Mouse (Mus musculus) gastrocnemius, postnatal 25 days (tissue): ENCODE measurements around the gene Dedd2. TPM values are rescaled to one million over a fixed set of nuclear protein-coding genes. Genes with fewer than 3 reads are reported as not detected.
A peak's percentile ranks its signal among the peaks of the same experiment; 100 is the strongest.

Source experiments
- DNase-seq: peaks from one replicate; pipeline ENCODE4 v3.0.0; 2022
- total RNA-seq, 2 experiments: library from RNA; stranded (reverse); gene quantifications; 1 replicate in 1 of 2; 2 replicates in 1 of 2; pipeline ENCODE4 v1.2.3; 2021

Dedd2 gene
- total RNA-seq, 2 experiments from 2014 or later = 7.2 to 7.9 TPM

- no peak for DNase-seq
Measured at GRCm38 (mm10) chr7:25218705-25219415, 1.6 kb downstream of the Dedd2 start.

DNA sequence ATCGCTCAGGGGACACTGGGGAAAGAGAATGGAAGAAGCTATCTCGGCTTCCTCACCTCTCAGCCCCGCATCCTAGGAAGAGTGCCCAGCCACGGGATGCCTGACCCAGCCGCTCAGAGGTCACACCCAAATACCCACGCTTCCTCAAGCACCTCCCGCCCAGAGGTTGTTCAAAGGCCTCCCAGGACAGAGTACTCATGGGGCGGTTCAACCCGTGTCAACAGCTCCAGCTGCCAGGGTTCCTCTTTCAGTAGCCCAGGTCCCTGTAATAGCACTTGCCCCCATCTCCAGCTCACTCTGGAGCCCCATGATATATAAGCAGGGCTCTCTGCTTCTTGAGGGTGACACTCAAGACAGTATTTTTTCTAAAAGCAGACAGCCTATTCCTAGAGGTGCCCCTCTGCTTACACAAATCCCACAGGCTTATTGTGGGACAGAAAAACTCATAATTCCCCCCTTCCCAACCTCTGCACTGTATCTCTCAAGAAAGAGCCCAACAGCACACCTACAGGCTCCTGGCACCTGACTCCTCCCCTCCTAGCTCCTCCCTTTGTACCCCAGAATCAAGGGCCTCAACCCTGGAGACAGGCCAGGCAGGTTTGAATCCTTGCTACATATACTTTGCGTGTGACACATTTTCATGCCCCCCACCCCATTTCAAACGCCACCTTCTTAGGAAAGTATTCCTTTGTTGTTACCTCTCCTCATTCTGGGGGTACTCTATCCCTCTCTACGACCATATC is 2.6 kb downstream of the Dedd2 start:
- DNase-seq = no peak

GRCm38 (mm10) chr7:25214172-25214571 is 6.2 kb downstream of the Dedd2 start:
- no peak for DNase-seq

DNA sequence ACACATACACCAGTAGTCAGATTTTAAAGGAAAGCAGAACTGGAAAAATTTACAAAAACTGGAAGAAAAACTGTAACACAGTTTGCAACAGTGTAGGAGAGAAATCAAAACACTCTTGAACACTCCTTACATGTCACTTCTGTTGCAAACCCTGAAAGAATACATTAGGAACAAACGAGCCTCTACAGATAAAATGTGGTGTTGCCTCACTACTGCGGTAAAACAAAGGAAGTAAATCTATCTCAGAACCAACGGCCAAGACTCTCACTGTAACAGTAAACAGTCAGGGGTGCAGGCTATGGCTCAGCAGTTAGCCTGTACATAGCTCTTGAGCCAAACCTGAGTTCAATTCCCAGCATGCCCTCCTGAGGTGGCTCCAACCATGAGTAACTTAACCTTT is 7.3 kb downstream of the Dedd2 start:
- no peak for DNase-seq

GRCm38 (mm10) chr7:25210482-25210881 is 9.9 kb downstream of the Dedd2 start:
- DNase-seq = peak; percentile 83

GRCm38 (mm10) chr7:25209161-25209622 is 11.2 kb downstream of the Dedd2 start:
- DNase-seq = no peak

DNA sequence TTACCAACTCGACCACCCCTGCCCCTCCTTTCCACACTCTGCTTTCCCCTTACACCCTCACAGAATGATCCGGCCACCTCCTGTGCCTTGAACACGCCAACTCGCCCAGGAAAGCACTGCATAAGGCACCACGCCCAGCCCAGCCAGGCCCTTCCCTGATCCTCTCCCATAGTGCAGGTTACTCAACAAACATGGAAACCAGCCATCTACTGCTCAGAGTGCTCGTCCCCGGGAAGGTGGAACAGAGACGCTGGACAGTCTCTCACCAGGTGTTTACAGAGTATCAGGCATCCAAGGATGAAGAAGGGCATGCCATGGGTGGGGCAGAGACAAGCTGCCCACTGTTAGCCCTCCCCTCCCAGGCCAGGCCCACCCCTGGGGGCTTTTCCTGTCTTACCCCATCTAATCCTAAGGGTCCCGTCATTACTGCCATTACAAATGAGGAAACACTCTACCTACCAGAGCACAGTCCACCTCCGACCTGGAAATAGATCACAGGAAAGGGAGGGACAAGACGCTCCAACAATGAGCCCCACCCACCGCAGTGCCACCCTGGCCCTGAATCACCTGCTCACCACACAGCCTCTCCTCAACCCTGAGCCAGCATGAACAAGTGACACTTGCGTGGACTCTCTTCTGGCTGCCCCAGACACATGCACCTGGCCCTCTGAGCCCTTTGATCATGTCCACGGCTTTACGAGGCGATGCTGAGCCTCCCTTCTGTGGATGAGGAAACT is 14.2 kb downstream of the Dedd2 start:
- DNase-seq = no peak

- no peak for DNase-seq
Measured at GRCm38 (mm10) chr7:25205355-25206093, 14.9 kb downstream of the Dedd2 start.

DNA sequence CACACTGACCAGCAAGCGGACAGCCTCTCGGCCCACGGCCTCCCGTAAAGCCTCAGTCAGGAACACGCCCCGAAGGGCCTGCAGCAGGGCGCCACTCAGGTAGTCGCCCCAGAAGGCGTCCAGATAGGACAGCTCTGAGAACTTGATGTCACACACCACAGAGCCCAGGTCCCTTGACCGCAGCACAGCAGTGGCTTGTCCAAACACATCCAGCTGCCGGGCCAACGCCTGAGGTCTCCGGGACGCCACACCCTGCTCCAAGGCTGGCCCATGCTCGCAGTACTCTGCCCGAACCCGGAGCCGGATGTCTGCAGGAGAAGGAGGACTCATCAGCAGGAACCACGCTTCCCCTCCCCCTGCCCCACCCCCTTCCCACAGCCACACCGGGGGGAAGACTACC is 16.8 kb downstream of the Dedd2 start:
- DNase-seq = no peak

- no peak for DNase-seq
Measured at GRCm38 (mm10) chr7:25197384-25198018, 22.9 kb downstream of the Dedd2 start.

GRCm38 (mm10) chr7:25196107-25196506 is 24.3 kb downstream of the Dedd2 start:
- no peak for DNase-seq

GRCm38 (mm10) chr7:25195148-25195547 is 25.3 kb downstream of the Dedd2 start:
- DNase-seq = no peak

DNA sequence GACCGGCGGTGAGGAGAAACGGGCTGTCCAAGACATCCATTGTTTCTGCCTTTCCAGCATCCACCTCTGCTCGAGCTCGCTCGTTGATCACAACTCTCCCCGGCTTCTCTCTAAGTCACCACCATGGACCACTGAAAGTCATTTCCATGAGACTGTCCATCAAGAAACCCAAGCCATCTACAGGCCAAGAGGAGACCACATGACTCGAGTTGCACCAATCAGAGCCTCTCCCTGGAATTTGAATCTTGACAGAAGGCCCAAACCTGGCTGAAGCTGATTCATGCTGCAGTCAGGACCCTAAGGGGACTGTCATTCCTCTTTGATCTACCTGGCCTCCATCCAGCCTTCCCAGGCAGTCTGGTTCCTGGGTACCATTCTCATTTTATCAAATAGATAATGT is 28.3 kb downstream of the Dedd2 start:
- DNase-seq = no peak

DNA sequence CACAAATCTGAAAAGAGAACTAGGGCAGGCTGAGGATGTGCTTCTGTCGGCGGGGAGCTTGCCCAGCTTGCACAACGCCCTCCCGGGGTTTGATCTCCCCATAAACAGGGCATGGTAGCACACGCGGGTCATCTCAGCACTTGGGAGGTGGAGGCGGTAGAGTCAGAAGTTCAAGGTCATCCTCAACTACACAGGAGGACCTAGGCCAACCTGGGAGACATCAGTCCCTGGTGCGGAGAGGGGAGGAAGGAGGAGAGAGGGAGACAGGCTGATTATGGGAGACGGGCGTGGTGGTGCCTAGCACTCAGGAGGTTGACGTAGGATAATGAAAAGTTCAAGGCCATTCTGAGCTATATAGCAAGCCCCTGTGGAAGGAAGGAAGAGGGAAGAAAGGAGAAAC is 29.6 kb downstream of the Dedd2 start:
- DNase-seq = no peak

DNA sequence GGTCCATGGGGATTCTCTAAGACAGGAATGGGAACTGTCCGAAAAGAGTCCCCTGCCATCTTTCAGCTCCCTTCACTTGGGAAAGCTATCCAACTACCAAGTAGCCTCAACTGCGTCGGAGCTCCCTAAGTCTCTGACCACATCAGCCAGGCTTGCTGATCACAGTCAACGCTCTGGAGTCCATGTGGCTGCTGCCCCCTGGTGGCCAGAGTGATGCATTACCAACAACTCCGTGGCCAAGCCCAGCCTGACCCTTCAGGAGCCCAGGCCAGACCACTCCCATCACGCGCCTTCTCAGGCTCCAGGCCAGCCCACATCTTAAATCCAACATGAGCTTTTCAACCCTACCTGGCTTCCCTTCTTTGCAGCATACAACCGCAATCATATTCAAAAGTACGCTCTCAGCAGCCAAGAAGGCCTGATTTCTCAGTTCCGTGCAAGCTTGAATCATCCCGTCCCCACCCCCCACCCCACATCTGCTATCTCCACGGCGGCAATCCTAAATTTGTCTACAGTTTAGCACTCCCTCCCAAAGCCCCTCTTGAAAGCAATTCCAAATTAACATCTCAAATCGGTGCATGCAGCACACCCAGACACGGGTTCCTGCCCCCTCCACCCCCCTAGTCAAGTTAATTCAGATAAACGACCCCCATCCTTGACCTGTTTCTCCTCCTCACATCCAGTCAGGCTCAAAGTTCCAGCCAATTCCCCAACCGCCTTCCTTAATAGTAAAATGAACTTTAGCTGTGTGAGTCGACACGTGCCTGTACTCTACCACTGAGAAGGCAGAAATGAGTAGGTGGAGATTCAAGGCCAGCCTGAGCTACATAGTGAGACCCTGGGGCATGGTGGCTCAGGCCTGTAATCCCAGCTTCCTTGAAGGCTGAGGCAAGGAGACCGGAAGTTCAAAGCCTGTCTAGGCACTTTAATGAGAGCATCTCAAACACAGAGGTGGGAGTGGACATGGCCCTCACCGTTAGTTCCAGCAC is 32.5 kb downstream of the Dedd2 start:
- peak; percentile 72 for DNase-seq

DNA sequence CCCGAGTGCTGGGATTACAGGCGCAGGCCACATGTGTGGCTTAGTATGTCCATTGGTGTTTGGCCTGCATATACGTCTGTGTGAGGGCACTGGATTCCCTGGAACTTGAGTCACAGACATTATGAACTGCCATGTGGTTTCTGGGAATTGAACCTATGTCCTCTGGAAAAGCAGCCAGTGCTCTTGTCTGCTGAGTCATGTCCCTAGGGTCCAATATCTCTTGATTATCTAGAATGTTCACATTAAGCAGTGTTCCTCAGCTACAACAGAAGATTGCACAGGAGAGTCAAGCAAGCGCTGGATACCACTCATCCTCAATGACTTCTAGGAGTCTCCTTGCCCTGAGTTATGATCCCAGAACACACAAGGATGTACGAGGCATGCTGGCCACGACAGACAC is 36.3 kb downstream of the Dedd2 start:
- no peak for DNase-seq

DNA sequence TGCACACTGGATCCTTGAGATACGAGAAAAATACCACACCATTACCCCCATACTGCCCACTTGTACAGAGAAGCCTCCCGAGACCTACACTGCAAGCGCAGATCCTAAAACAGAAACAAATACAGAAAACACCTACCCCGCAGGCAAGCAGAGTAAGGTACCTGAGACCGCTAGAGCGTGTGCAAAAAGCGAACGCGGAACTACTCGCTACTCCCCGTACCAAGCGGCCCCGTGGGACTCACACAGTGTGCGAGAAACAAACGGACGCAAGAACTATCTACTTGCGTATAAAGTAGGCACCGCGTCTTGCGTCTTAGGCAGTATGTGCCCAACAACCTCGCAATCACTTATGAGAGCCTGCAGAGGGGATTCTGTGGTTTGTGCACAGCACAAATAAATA is 38.6 kb downstream of the Dedd2 start:
- no peak for DNase-seq

GRCm38 (mm10) chr7:25181331-25181790 is 39.1 kb downstream of the Dedd2 start:
- DNase-seq = no peak

DNA sequence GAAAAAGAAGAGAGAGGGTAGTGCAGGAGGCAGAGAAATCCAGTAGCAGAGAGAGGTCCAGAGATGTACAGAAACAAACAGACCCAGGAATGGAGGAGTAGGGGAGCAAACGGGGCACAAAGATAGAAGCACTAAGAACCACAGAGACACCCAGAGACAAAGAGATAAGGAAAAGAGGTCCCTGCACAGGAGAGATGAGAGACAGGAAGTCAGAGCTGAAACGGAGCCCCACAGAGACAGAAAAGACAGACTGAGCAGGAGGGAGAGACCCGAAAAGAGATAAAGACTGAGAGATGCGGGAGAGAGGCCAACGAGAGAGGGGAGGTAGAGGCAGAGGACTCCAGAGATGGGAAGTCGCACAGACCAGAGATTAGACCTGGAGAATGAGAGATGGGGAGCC is 39.9 kb downstream of the Dedd2 start:
- DNase-seq = no peak

GRCm38 (mm10) chr7:25179606-25180161 is 40.7 kb downstream of the Dedd2 start, which contains the start of gene Pou2f2:
TSS of gene Pou2f2 (minus strand) at chr7:25179726.
- peak; percentile 61 for DNase-seq
